Mouse (Mus musculus): ENCODE data around the gene B9d2. TPM values are rescaled to one million over a fixed set of nuclear protein-coding genes. Genes with fewer than 3 reads are reported as not detected.

B9d2 gene
- total RNA-seq, 2 experiments from 2014 or later = 26.7 to 32.0 TPM

- ATAC-seq (ENCODE audit: poor library complexity, severe bottlenecking) = no peak
These were observed 45.3 kb downstream of the B9d2 start for GRCm38 (mm10) chr7:25725886-25726285.

- ATAC-seq (ENCODE audit: poor library complexity, severe bottlenecking) = no peak
These were observed 47.2 kb downstream of the B9d2 start for GRCm38 (mm10) chr7:25727800-25728199.

GRCm38 (mm10) chr7:25729396-25729795 is 48.8 kb downstream of the B9d2 start:
- no peak for ATAC-seq (ENCODE audit: poor library complexity, severe bottlenecking)

GRCm38 (mm10) chr7:25729862-25730261 is 49.3 kb downstream of the B9d2 start:
- ATAC-seq (ENCODE audit: poor library complexity, severe bottlenecking) = no peak

- no peak for ATAC-seq (ENCODE audit: poor library complexity, severe bottlenecking)
These were observed 50.9 kb downstream of the B9d2 start for GRCm38 (mm10) chr7:25731294-25732055.

- ATAC-seq (ENCODE audit: poor library complexity, severe bottlenecking) = no peak
These were observed 54.4 kb downstream of the B9d2 start for GRCm38 (mm10) chr7:25734991-25735390.

Other genes with a start within 250 kb of the B9d2 start
- gene Ceacam1, start 203.2 kb upstream of the B9d2 start, total RNA-seq (2015) = 309 and 334 TPM in 2 replicates
- 89.9 and 122 TPM in 2 replicates for gene Ceacam1, start 203.2 kb upstream of the B9d2 start, total RNA-seq (2017)
- gene Ceacam2, start 140.9 kb upstream of the B9d2 start, total RNA-seq (2015) = 0.16 and 0.46 TPM in 2 replicates
- 0.04 TPM in 1 of 2 replicates, not detected in the other for gene Ceacam2, start 140.9 kb upstream of the B9d2 start, total RNA-seq (2017)
- gene Erich4, start 64.9 kb upstream of the B9d2 start, total RNA-seq (2015) = not detected in 2 replicates
- not detected in 2 replicates for gene Erich4, start 64.9 kb upstream of the B9d2 start, total RNA-seq (2017)
- 18.7 and 19.8 TPM in 2 replicates for gene Dmac2, start 61.4 kb upstream of the B9d2 start, total RNA-seq (2015)
- 29.5 and 36.7 TPM in 2 replicates for gene Dmac2, start 61.4 kb upstream of the B9d2 start, total RNA-seq (2017)
- 18.3 and 18.4 TPM in 2 replicates for gene B3gnt8, start 54.1 kb upstream of the B9d2 start, total RNA-seq (2015)
- gene B3gnt8, start 54.1 kb upstream of the B9d2 start, total RNA-seq (2017) = 27.0 and 34.3 TPM in 2 replicates
- 40.4 TPM in 2 replicates for gene Bckdha, start 21.8 kb upstream of the B9d2 start, total RNA-seq (2015)
- 39.9 and 50.1 TPM in 2 replicates for gene Bckdha, start 21.8 kb upstream of the B9d2 start, total RNA-seq (2017)
- gene Exosc5, start 21.6 kb upstream of the B9d2 start, total RNA-seq (2015) = 31.5 and 33.7 TPM in 2 replicates
- gene Exosc5, start 21.6 kb upstream of the B9d2 start, total RNA-seq (2017) = 19.4 and 20.9 TPM in 2 replicates
- 0.68 and 0.91 TPM in 2 replicates for gene Tmem91, start 5.6 kb upstream of the B9d2 start, total RNA-seq (2015)
- not detected in 2 replicates for gene Tmem91, start 5.6 kb upstream of the B9d2 start, total RNA-seq (2017)
- gene Tgfb1, start 6.2 kb downstream of the B9d2 start, total RNA-seq (2015) = 281 and 286 TPM in 2 replicates
- gene Tgfb1, start 6.2 kb downstream of the B9d2 start, total RNA-seq (2017) = 42.2 and 47.4 TPM in 2 replicates
- 30.5 and 30.9 TPM in 2 replicates for gene Ccdc97, start 38.3 kb downstream of the B9d2 start, total RNA-seq (2015)
- 18.3 and 22.9 TPM in 2 replicates for gene Ccdc97, start 38.3 kb downstream of the B9d2 start, total RNA-seq (2017)
- 134 and 143 TPM in 2 replicates for gene Hnrnpul1, start 74.0 kb downstream of the B9d2 start, total RNA-seq (2015)
- gene Hnrnpul1, start 74.0 kb downstream of the B9d2 start, total RNA-seq (2017) = 121 and 148 TPM in 2 replicates
- 7.7 and 8.0 TPM in 2 replicates for gene Axl, start 107.9 kb downstream of the B9d2 start, total RNA-seq (2015)
- gene Axl, start 107.9 kb downstream of the B9d2 start, total RNA-seq (2017) = 5.7 and 7.6 TPM in 2 replicates
- gene Cyp2s1, start 136.1 kb downstream of the B9d2 start, total RNA-seq (2015) = 0.21 TPM in 1 of 2 replicates, not detected in the other
- gene Cyp2s1, start 136.1 kb downstream of the B9d2 start, total RNA-seq (2017) = not detected in 2 replicates
- not detected in 2 replicates for gene Cyp2b10, start 216.8 kb downstream of the B9d2 start, total RNA-seq (2015)
- not detected in 2 replicates for gene Cyp2b10, start 216.8 kb downstream of the B9d2 start, total RNA-seq (2017)